Mouse (Mus musculus) heart, embryonic 16.5 days (tissue): ENCODE measurements around the gene Cyb5d1. TPM values are rescaled to one million over a fixed set of nuclear protein-coding genes. Genes with fewer than 3 reads are reported as not detected.
A peak's percentile ranks its signal among the peaks of the same experiment; 100 is the strongest.

ENCODE experiments used
- ATAC-seq: fragments of 200-750 bp; cut with Nextera tagmentation; replicated peaks from 2 replicates; pipeline ENCODE4 v1.8.0; 2017; ENCODE audit warnings: moderate number of reproducible peaks; ENCODE audit not compliant: insufficient read depth, low FRiP score; ENCODE audit errors: extremely low read depth
- H3K27ac ChIP-seq: fragments of 300-500 bp; sonication (generic); 2 replicates; pipeline ENCODE4 v1.5.1; 2014; ENCODE audit warnings: mild to moderate bottlenecking, low read length, control low read depth, moderate library complexity
- H3K27me3 ChIP-seq: fragments of 300-500 bp; sonication (generic); 2 replicates; pipeline ENCODE4 v1.6.1; 2014; ENCODE audit warnings: low read length, mixed read lengths; ENCODE audit not compliant: control insufficient read depth, insufficient read depth
- H3K36me3 ChIP-seq: fragments of 300-500 bp; sonication (generic); 2 replicates; pipeline ENCODE4 v1.6.1; 2014; ENCODE audit not compliant: control insufficient read depth, insufficient read depth
- H3K4me1 ChIP-seq: fragments of 300-500 bp; sonication (generic); 2 replicates; pipeline ENCODE4 v1.6.1; 2014; ENCODE audit warnings: low read length, mixed read lengths; ENCODE audit not compliant: control insufficient read depth, insufficient read depth
- H3K4me2 ChIP-seq: fragments of 300-500 bp; sonication (generic); 2 replicates; pipeline ENCODE4 v1.6.1; 2014; ENCODE audit warnings: low read depth, mild to moderate bottlenecking, control low read depth, low read length
- H3K4me3 ChIP-seq: fragments of 300-500 bp; sonication (generic); 2 replicates; pipeline ENCODE4 v1.5.1; 2014; ENCODE audit warnings: mild to moderate bottlenecking, control low read depth, low read length
- H3K9ac ChIP-seq: fragments of 300-500 bp; sonication (generic); 2 replicates; pipeline ENCODE4 v1.6.1; 2014; ENCODE audit warnings: low read length, control low read depth
- H3K9me3 ChIP-seq: fragments of 300-500 bp; sonication (generic); replicated peaks from 2 replicates; pipeline ENCODE4 v1.6.1; 2016; ENCODE audit warnings: low read length; ENCODE audit not compliant: control insufficient read depth
- WGBS: fragments of 180-500 bp; shearing (Covaris S2); extraction: QIAGEN DNeasy Blood & Tissue Kit; methylation state at CpG from one replicate; pipeline ENCODE4 v1.1.7; 2014; 5-methylcytosine and 5-hydroxymethylcytosine counted together
- polyA plus RNA-seq: library from polyadenylated mRNA; unstranded; fragments of >200 nt; fragmentation: Nextera tagmentation; extraction: Ambion mirVana; gene quantifications from 2 replicates; pipeline ENCODE4 v1.2.1, GENCODE M21; 2015

The Cyb5d1 gene
- polyA plus RNA-seq, 1 experiment from 2014 or later = 27.6 TPM

DNA sequence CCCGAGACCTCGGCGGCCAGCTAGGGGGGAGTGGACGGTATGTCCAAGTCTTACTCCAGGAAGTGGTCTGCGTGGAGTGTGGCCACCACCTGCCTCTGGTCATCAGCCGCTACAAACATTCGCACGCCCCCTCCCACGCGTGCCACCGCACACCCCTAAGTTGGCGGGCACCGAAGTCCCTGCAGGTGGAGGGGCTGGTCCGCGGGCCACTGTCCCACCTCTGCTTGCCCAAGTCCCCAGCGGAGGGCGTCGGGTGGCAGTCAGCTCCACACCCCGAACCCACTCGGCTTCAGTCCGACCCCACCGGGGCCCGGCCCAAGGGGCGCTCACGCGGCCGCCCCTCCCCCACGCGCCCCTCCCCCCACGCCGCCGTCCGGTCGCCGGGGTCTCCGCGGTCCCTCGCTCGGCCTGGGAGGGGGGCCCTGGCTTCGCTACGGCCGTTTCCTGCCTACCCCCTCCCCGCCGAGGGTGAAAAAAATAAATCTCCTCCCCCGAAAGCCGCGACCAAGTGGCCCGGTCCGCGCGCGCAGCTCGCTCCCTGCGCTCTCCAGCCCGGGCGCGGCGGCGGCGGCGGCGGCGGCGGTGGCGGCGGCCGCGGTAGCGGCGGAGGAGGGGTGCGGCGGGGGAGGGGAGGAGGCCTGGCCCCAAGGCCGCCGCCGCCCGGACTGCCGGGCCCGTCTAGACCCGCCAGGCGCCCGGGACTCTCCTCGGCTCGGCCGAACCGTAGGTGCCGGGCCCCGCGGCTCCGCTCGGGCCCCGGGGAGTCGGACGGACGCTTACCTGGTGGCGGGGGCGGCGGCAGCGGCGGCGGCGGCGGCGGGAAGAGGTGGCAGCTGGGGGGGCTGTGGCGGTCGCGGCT is 26.8 kb downstream of the Cyb5d1 start:
- WGBS = 0% methylated on average over 83 of the region's 106 CpGs
- H3K4me1 ChIP-seq = peaks cover 49% of the 10 kb centered on the region
- ATAC-seq = 0 out of 2 replicates have a peak, but pooled peaks have one; percentile 4

DNA sequence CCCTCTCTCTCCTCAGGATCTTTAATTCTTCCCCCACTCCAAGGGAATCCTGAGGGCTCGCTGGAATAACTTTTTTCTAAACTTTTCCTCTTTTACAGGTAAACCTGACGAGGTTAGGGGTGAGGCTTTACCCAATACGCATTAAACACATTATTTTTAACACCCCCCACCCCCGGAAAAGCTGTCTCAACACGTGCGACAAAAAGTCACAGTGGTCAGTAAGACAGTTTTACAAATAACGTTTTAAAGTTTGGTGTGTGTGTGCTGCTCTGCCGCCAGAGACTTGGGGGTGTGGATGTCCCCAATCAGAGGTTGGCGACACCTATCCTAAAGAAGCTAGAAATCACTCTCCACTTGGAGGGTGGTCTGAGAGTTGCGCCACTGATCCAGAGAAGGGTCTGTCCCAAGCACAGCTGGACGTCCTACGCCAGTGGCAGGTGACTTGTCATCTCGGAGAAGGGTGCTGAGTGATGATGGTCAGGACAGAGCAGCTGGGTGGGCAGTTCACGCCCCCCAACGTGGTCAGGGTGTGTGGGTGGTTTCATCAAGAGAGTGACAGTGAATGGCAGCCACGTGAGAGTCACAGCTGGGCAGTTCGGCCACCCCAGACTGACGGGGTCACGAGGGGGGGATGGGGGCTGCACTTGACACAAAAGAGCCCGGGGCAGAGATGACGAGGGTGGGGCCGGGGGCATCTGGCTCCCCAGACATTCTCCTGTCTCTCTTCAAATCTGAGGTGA is 27.6 kb downstream of the Cyb5d1 start:
- ATAC-seq = no peak
- Histone ChIP-seq H3K4me1 (peaks cover 49% of the 10 kb centered on the region), H3K4me2 (peak overlapping the region; percentile 93), H3K9ac (peak overlapping the region; percentile 98), H3K9me3 (no peaks in the 10 kb centered on the region), H3K36me3 (no peaks in the 10 kb centered on the region), H3K27me3 (no peaks in the 10 kb centered on the region), H3K27ac (peak overlapping the region; percentile 91), H3K4me3 (peak overlapping the region; percentile 94)
- under 1% methylated on average over 22 of the region's 22 CpGs for WGBS

More for the DNA sequence above, 26.8 kb downstream of the Cyb5d1 start:
- Histone ChIP-seq H3K4me2 (peak overlapping the region; percentile 93), H3K27me3 (no peaks in the 10 kb centered on the region), H3K27ac (peak overlapping the region; percentile 91), H3K4me3 (peak overlapping the region; percentile 94), H3K9ac (peak overlapping the region; percentile 98), H3K36me3 (no peaks in the 10 kb centered on the region), H3K9me3 (no peaks in the 10 kb centered on the region)

DNA sequence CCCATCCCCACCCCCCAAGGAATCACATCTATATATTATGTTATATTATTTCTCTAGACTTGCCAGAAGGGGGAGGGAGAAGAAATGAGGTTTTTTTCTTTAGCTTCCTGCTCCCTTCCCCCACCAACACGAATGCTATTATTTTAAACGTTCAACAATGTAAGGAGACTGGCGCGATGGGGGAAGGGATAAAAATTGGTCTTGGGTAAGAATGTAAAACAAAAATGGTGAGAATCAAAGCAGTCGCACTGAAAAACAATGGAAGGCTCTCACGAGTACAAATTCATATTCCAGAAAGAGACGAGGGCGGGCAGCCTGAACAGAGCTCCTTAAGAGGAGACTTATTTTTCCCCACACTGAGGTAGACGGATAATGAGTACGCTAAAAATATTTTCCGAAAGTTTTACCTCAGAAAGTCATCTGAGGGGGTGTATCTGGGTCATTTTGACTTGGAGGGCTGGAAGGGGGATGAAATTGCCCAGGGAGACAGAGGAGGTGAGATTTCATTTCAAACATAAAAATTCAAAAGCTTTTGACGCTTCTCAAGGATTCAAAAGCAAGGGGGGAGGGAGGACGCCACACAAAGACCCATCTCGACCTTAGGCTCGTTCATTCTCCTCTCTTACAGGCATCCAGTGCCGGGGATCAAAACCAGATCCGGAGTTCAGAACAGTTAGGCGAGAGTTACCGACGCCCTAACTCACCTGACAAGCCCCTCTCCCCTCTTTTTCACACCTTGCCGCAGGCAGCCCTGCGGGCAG is 28.4 kb downstream of the Cyb5d1 start:
- peak overlapping the region; percentile 94 for H3K4me3 ChIP-seq
- peak overlapping the region; percentile 91 for H3K27ac ChIP-seq
- H3K4me2 ChIP-seq = peak overlapping the region; percentile 93
- under 1% methylated on average over 22 of the region's 22 CpGs for WGBS
- H3K27me3 ChIP-seq = no peaks in the 10 kb centered on the region
- H3K4me1 ChIP-seq = peaks cover 44% of the 10 kb centered on the region
- ATAC-seq = no peak
- no peaks in the 10 kb centered on the region for H3K9me3 ChIP-seq
- H3K36me3 ChIP-seq = peaks cover 1% of the 10 kb centered on the region; the same call in 1 of the 2 replicates
- H3K9ac ChIP-seq = peak overlapping the region; percentile 98

DNA sequence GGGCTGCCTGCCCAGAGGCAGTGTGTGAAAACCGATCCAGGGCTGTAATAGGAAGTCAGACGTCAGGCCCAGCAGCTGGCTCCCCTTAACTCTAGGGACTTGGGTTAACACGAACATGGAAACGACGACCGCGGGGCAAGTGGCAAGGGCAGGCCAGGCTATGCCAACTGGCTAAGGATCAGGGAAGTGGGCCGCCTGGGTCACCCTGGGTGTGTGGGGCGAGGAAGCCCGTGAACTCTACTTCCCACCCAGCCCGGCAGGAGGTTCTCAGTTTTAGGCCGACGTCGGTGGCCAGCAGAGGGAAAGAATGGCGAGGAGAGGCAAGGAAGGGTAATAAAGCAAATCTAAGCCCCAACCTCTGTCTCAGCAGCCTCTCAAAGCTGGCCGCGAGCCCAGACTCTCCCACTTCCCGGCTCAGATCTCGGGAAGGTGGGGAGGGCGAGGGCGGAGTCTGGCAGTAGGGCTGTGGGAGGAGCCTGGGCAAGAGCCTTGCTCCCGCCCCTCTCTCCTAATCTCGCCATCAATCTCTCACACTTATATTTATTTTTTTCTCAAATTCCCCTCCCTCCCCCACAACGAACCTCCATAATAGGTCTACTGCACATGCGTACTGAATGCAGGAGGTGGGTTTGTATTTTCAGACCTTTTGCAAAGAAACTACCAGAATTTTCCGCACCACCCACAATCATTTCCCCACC is 29.1 kb downstream of the Cyb5d1 start:
- no peaks in the 10 kb centered on the region for H3K27me3 ChIP-seq
- peak overlapping the region; percentile 98 for H3K9ac ChIP-seq
- H3K4me2 ChIP-seq = peak overlapping the region; percentile 93
- ATAC-seq = peak; percentile 81
- peaks cover 7% of the 10 kb centered on the region for H3K36me3 ChIP-seq
- H3K27ac ChIP-seq = peak overlapping the region; percentile 91
- H3K9me3 ChIP-seq = no peaks in the 10 kb centered on the region
- WGBS = 1% methylated on average over 26 of the region's 26 CpGs
- H3K4me1 ChIP-seq = peaks cover 41% of the 10 kb centered on the region
- H3K4me3 ChIP-seq = peak overlapping the region; percentile 94

DNA sequence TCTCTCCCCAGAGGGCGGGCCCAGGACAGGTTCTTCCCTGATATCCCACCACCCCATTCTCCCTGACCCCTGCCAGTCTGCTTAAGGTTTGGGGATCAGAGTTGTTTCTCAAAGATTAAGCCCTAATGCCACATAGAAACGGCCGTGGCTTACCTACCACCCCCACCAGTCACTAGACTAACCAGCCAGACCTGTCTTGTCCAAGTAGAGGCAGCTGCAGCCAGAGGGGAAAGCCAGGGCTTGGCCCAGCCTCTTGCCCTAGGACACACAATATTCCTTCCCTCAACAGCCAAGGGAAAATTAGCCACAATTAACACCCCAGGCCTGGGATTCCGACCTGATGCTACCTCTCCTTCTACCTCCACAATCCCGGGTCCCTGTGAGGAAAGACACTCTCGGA is 29.7 kb downstream of the Cyb5d1 start:
- H3K27ac ChIP-seq = peak overlapping the region; percentile 91
- H3K27me3 ChIP-seq = no peaks in the 10 kb centered on the region
- no peak for ATAC-seq
- 34% methylated on average over 6 of the region's 6 CpGs for WGBS
- no peaks in the 10 kb centered on the region for H3K9me3 ChIP-seq
- H3K36me3 ChIP-seq = peaks cover 11% of the 10 kb centered on the region
- peak overlapping the region; percentile 71 for H3K9ac ChIP-seq
- peak overlapping the region; percentile 93 for H3K4me2 ChIP-seq
- peaks cover 38% of the 10 kb centered on the region for H3K4me1 ChIP-seq
- H3K4me3 ChIP-seq = peak overlapping the region; percentile 94

DNA sequence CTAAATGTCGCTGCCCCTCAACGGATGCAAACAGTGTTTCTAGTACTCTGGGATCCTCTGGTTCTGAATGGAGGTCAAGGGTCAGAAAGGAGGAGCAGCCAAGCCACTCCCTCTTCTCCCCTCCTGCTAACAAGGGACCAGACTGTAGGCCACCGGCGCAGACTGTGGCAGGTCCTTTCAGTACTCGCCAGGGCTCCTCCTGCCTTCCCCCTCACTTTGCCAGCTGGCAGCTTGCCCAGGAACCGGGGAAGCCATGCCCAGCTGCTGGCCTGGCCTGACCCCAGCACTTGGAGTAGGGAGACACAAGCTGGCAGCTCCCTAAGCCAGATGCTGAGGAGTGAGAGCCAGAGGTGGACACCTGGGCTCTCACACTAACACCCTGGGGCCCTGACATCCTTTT is 30.5 kb downstream of the Cyb5d1 start:
- Histone ChIP-seq H3K4me1 (peaks cover 35% of the 10 kb centered on the region), H3K9ac (no peak overlapping the region), H3K27ac (peak overlapping the region; percentile 91), H3K4me2 (peak overlapping the region; percentile 93; the same call in 1 of the 2 replicates), H3K9me3 (no peaks in the 10 kb centered on the region), H3K4me3 (no peak overlapping the region), H3K36me3 (peaks cover 14% of the 10 kb centered on the region), H3K27me3 (no peaks in the 10 kb centered on the region)
- 4% methylated on average over 6 of the region's 6 CpGs for WGBS
- peak; percentile 63 for ATAC-seq

DNA sequence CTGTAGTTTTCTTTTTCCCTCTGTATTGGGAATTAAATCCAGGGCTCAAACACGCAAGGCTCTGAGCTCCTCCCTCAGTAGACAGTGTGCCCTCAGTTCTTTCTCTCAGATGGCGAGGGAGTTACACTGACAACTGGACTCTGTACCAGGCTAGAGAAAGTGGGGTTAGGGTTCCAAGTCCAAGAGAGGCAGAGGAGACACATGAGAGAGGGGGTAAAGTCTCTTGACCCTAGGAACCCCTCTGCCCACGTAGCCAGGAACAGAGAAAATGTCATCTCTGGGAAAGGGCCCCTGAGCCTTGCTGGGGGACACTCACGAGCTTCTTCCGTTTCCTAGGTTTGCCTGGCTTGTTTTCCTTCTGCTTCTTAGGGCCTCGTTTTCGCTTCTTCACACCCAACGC is 31.1 kb downstream of the Cyb5d1 start:
- Histone ChIP-seq H3K36me3 (peaks cover 20% of the 10 kb centered on the region), H3K4me3 (no peak overlapping the region), H3K4me1 (peaks cover 35% of the 10 kb centered on the region), H3K27me3 (no peaks in the 10 kb centered on the region), H3K9me3 (no peaks in the 10 kb centered on the region), H3K27ac (peak overlapping the region; percentile 15; the same call in 1 of the 2 replicates), H3K4me2 (peak overlapping the region; percentile 19), H3K9ac (no peak overlapping the region)
- WGBS = 44% methylated on average over 8 of the region's 8 CpGs
- ATAC-seq = no peak

DNA sequence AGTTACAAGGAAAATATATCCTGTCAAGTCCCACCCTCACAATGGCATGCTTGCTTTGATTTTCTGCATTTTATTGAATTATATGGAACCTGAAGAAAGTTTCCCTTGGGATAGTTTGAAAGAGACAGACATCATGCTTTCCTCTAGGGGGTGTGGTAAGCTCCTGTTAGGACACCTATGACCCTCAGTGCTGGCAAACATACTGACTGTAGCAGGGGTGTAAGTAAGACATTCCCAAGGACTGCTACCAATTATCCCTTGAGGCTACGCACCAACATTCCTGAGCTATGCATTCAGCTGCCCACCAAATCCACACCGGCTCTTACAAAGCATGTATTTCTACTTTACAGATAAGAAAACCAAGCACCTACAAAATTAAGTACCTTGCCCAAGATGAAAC is 33.0 kb downstream of the Cyb5d1 start:
- Histone ChIP-seq H3K9ac (no peak overlapping the region), H3K4me3 (no peak overlapping the region), H3K27ac (no peak overlapping the region), H3K9me3 (no peaks in the 10 kb centered on the region), H3K36me3 (peaks cover 32% of the 10 kb centered on the region), H3K27me3 (no peaks in the 10 kb centered on the region), H3K4me1 (peaks cover 28% of the 10 kb centered on the region), H3K4me2 (no peak overlapping the region)
- ATAC-seq = no peak
- WGBS = 74% methylated on average over 2 of the region's 2 CpGs
